28 mouse cellular contexts compared by ENCODE assay signal in genomic region chr4:150793146-150793545, GRCm38 (mm10).
DNase-seq lines count a peak whose midpoint lies in the region; ATAC-seq and TF ChIP-seq lines count a peak whose summit lies in the region.
"Had no signal": no experiment of that assay in that cellular context is flagged by ENCODE, and none has a peak within 500 bp of the region (broad histone marks: within the 10 kb centered on the region; RNA-seq: fewer than 3 reads in every experiment).

No protein-coding gene starts in this region.

- DNase-seq in gastrocnemius, adult 2 months, result no peak
- no peak for DNase-seq in gastrocnemius, postnatal 4 days (ENCODE audit: low spot score in 2 of 2)
- DNase-seq in hindbrain, embryonic 10.5 days (ENCODE audit: low spot score), result no peak
- DNase-seq in embryonic facial prominence, embryonic 10.5 days (ENCODE audit: low spot score), result no peak
- peak; percentile 11 for DNase-seq in retina, embryonic 14.5 days (ENCODE audit: low spot score)
- DNase-seq: adrenal gland, adult 8-10 months; adrenal gland, postnatal 14 days; adrenal gland, postnatal 36 days; B cell, adult 2 months; cerebellum, adult 11-12 months; cerebellum, adult 2 months; cerebellum, adult 9-10 months; cerebellum, postnatal 10 days; cerebellum, postnatal 25 days had no signal

- H3K4me1 ChIP-seq in hindbrain, embryonic 10.5 days (replicated peaks), result peaks cover 34% of the 10 kb centered on the region
- peaks cover 19% of the 10 kb centered on the region for H3K4me1 ChIP-seq in hindbrain, embryonic 12.5 days
- H3K4me1 ChIP-seq in embryonic facial prominence, embryonic 10.5 days, result peaks cover 57% of the 10 kb centered on the region
- H3K4me1 ChIP-seq in forebrain, embryonic 12.5 days, result peaks cover 16% of the 10 kb centered on the region
- no peaks in the 10 kb centered on the region for H3K4me1 ChIP-seq in liver, embryonic 12.5 days

- no peak overlapping the region for H3K4me3 ChIP-seq in gastrocnemius, adult 2 months
- no peak overlapping the region for H3K4me3 ChIP-seq in hindbrain, embryonic 10.5 days
- no peak overlapping the region for H3K4me3 ChIP-seq in hindbrain, embryonic 12.5 days
- H3K4me3 ChIP-seq in embryonic facial prominence, embryonic 10.5 days, result no peak overlapping the region
- no peak overlapping the region for H3K4me3 ChIP-seq in forebrain, embryonic 12.5 days (replicated peaks)
- no peak overlapping the region for H3K4me3 ChIP-seq in liver, embryonic 12.5 days
- H3K4me3 ChIP-seq: embryonic facial prominence, embryonic 13.5 days; embryonic facial prominence, embryonic 15.5 days; erythroblast, embryonic 14.5 days; forebrain, embryonic 10.5 days; forebrain, embryonic 13.5 days; forebrain, embryonic 15.5 days had no signal

- intact Hi-C loops in gastrocnemius, adult 2 months (cut with DNase I), result no loop called here

- 85% methylated on average over 12 of the region's 12 CpGs for WGBS in hindbrain, embryonic 10.5 days
- 82% methylated on average over 12 of the region's 12 CpGs for WGBS in hindbrain, embryonic 12.5 days
- 82% methylated on average over 12 of the region's 12 CpGs for WGBS in embryonic facial prominence, embryonic 10.5 days
- WGBS in forebrain, embryonic 12.5 days, result 89% methylated on average over 12 of the region's 12 CpGs
- WGBS in liver, embryonic 12.5 days (ENCODE audit: insufficient replicate concordance), result 73% methylated on average over 12 of the region's 12 CpGs

- H3K27me3 ChIP-seq in hindbrain, embryonic 10.5 days (ENCODE audit: insufficient read depth, poor library complexity, severe bottlenecking), result no peaks in the 10 kb centered on the region
- no peaks in the 10 kb centered on the region for H3K27me3 ChIP-seq in hindbrain, embryonic 12.5 days
- H3K27me3 ChIP-seq in embryonic facial prominence, embryonic 10.5 days (replicated peaks; ENCODE audit: low read depth, poor library complexity, severe bottlenecking), result 0 out of 2 replicates have a peak, but pooled peaks cover 5% of the 10 kb centered on the region
- H3K27me3 ChIP-seq in forebrain, embryonic 12.5 days, result no peaks in the 10 kb centered on the region
- peaks cover 4% of the 10 kb centered on the region; the same call in 1 of the 2 replicates for H3K27me3 ChIP-seq in liver, embryonic 12.5 days (replicated peaks)
- H3K27me3 ChIP-seq: CH12.LX; embryonic facial prominence, embryonic 13.5 days; embryonic facial prominence, embryonic 15.5 days; forebrain, embryonic 13.5 days; forebrain, embryonic 15.5 days; Patski had no signal

- H3K4me2 ChIP-seq in hindbrain, embryonic 12.5 days (replicated peaks), result no peak overlapping the region
- no peak overlapping the region for H3K4me2 ChIP-seq in forebrain, embryonic 12.5 days
- no peak overlapping the region for H3K4me2 ChIP-seq in liver, embryonic 12.5 days
- H3K4me2 ChIP-seq: embryonic facial prominence, embryonic 13.5 days; embryonic facial prominence, embryonic 15.5 days; forebrain, embryonic 13.5 days; forebrain, embryonic 15.5 days had no signal

- H3K9me3 ChIP-seq in hindbrain, embryonic 10.5 days, result no peaks in the 10 kb centered on the region
- no peaks in the 10 kb centered on the region for H3K9me3 ChIP-seq in hindbrain, embryonic 12.5 days (replicated peaks)
- no peaks in the 10 kb centered on the region for H3K9me3 ChIP-seq in embryonic facial prominence, embryonic 10.5 days
- H3K9me3 ChIP-seq in forebrain, embryonic 12.5 days, result no peaks in the 10 kb centered on the region
- H3K9me3 ChIP-seq in liver, embryonic 12.5 days (replicated peaks), result no peaks in the 10 kb centered on the region
- H3K9me3 ChIP-seq: embryonic facial prominence, embryonic 13.5 days; embryonic facial prominence, embryonic 15.5 days; forebrain, embryonic 10.5 days; forebrain, embryonic 13.5 days; forebrain, embryonic 15.5 days; G1E had no signal

- H3K36me3 ChIP-seq in hindbrain, embryonic 10.5 days, result no peaks in the 10 kb centered on the region
- no peaks in the 10 kb centered on the region for H3K36me3 ChIP-seq in hindbrain, embryonic 12.5 days
- H3K36me3 ChIP-seq in embryonic facial prominence, embryonic 10.5 days (replicated peaks), result no peaks in the 10 kb centered on the region
- H3K36me3 ChIP-seq in forebrain, embryonic 12.5 days (replicated peaks), result no peaks in the 10 kb centered on the region
- H3K36me3 ChIP-seq in liver, embryonic 12.5 days, result no peaks in the 10 kb centered on the region
- H3K36me3 ChIP-seq: embryonic facial prominence, embryonic 13.5 days; embryonic facial prominence, embryonic 15.5 days; forebrain, embryonic 10.5 days; forebrain, embryonic 15.5 days; G1E had no signal

- ATAC-seq in hindbrain, embryonic 12.5 days (ENCODE audit: low FRiP score), result no peak
- ATAC-seq in forebrain, embryonic 12.5 days (ENCODE audit: low FRiP score), result no peak
- no peak for ATAC-seq in liver, embryonic 12.5 days
- ATAC-seq: activated CD4-positive, CD25-positive, alpha-beta regulatory T cell, adult 4 months; CD4-positive, CD25-positive, alpha-beta regulatory T cell, adult 4 months; forebrain, embryonic 13.5 days; forebrain, embryonic 15.5 days; Patski had no signal

- peak overlapping the region; percentile 77; the same call in 1 of the 2 replicates for H3K27ac ChIP-seq in gastrocnemius, adult 2 months
- peak overlapping the region; percentile 53; the same call in 1 of the 2 replicates for H3K27ac ChIP-seq in hindbrain, embryonic 10.5 days
- no peak overlapping the region for H3K27ac ChIP-seq in hindbrain, embryonic 12.5 days
- peak overlapping the region; percentile 44; the same call in 1 of the 2 replicates for H3K27ac ChIP-seq in embryonic facial prominence, embryonic 10.5 days (replicated peaks)
- no peak overlapping the region for H3K27ac ChIP-seq in forebrain, embryonic 12.5 days
- H3K27ac ChIP-seq in liver, embryonic 12.5 days, result no peak overlapping the region
- H3K27ac ChIP-seq: embryonic facial prominence, embryonic 13.5 days; embryonic facial prominence, embryonic 15.5 days; forebrain, embryonic 10.5 days; forebrain, embryonic 13.5 days; forebrain, embryonic 15.5 days had no signal

- no peak overlapping the region for H3K9ac ChIP-seq in hindbrain, embryonic 12.5 days
- H3K9ac ChIP-seq in forebrain, embryonic 12.5 days, result no peak overlapping the region
- no peak overlapping the region for H3K9ac ChIP-seq in liver, embryonic 12.5 days
- H3K9ac ChIP-seq: embryonic facial prominence, embryonic 13.5 days; embryonic facial prominence, embryonic 15.5 days; forebrain, embryonic 13.5 days; forebrain, embryonic 15.5 days had no signal

- TF ChIP-seq CTCF in gastrocnemius, adult 2 months (IDR thresholded peaks at IDR 0.05), result no peak

Comparison
In these comparisons a context has a peak if more than half of its experiments do, and no peak if none do; other contexts are left out.
1. H3K27ac ChIP-seq: peak in gastrocnemius, adult 2 months (single experiment), hindbrain, embryonic 10.5 days (single experiment) and embryonic facial prominence, embryonic 10.5 days (single experiment); none in hindbrain, embryonic 12.5 days (single experiment), forebrain, embryonic 12.5 days (single experiment) and liver, embryonic 12.5 days (single experiment).